Mouse (Mus musculus): ENCODE data around the gene Zfp553. TPM values are rescaled to one million over a fixed set of nuclear protein-coding genes. Genes with fewer than 3 reads are reported as not detected.

Zfp553 gene
- total and polyA plus RNA-seq, 3 experiments: 9.8 to 17.4 (median 15.0) TPM

DNA sequence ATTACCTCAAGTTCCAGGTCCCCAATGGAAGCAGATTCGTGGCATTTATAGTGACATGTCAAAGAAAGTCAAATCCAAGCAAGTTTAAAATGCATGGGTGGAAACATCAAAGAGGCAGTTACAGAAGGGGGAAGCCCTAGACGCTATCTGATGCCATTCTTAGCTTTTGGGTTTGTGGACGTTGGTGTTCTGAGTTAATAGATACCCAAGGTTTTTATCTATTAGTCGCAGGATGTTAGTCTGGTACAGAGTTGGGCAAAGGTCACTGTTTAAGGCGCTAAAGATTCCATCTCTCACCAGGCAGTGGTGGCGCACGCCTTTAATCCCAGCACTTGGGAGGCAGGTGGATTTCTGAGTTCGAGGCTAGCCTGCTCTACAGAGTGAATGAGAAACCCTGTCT lies 49.5 kb upstream of the Zfp553 start:
- dilution Hi-C loops (cut with MboI; ENCODE audit: extremely low pct_ligation_motif_present, extremely low pct_unique_long_range_greater_than_20kb, low sequenced_read_pairs): no loop called here
- H3K4me3 ChIP-seq (replicated peaks in 1 of 3; ENCODE audit: low read depth in 2 of 3, low read length in 2 of 3, poor library complexity in 1 of 3): no peak overlapping the region
- H3K4me2 ChIP-seq (ENCODE audit: insufficient read depth, low read depth, poor library complexity, severe bottlenecking): no peak overlapping the region

DNA sequence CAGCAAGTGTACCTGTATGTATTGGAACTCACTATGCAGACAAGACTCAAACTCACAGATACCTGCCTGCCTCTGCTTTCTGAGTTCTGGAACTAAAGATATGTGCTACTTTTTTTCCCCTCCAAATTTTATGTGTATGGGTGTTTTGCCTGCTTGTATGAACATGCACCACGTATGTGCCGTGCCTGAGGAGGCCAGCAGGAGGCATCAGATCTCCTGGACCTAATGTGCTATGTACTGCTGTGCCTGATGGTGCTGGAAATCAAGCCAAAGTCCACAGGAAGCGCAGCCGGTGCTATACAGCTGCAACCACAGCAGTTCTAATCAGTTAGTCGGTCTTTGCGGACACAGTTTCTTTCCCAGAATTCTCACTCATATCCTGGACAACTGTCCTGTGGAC lies 49.0 kb upstream of the Zfp553 start:
- H3K4me2 ChIP-seq (ENCODE audit: insufficient read depth, low read depth, poor library complexity, severe bottlenecking): no peak overlapping the region

More for the DNA sequence above, 49.5 kb upstream of the Zfp553 start:
- Histone ChIP-seq H3K27ac (ENCODE audit: insufficient read depth, low read depth) (no peak overlapping the region), H3K4me1 (ENCODE audit: control insufficient read depth in 1 of 2, insufficient read depth in 2 of 2) (peaks cover 21 to 62% of the 10 kb centered on the region in 2 experiments), H3K9ac (ENCODE audit: insufficient read depth, low read depth) (no peak overlapping the region), H3K27me3 (replicated peaks) (no peaks in the 10 kb centered on the region), H3K79me2 (replicated peaks; ENCODE audit: control insufficient read depth, extremely low read depth, insufficient read depth, poor library complexity, severe bottlenecking) (no peaks in the 10 kb centered on the region; the same call in 1 of the 2 replicates), H3K9me3 (replicated peaks; ENCODE audit: low read length) (peaks cover 11% of the 10 kb centered on the region), H3K36me3 (replicated peaks in 1 of 2; ENCODE audit: control insufficient read depth in 1 of 2, insufficient read depth in 1 of 2, low read length in 1 of 2) (peaks cover 36 to 81% of the 10 kb centered on the region in 2 experiments)
- no peak for DNase-seq (ENCODE audit: extremely low read depth)
- TF ChIP-seq ELF1 (IDR thresholded peaks at IDR 0.05; ENCODE audit: low read depth, low read length) (no peak), PAX5 (IDR thresholded peaks at IDR 0.05; ENCODE audit: low read length) (no peak), IRF4 (IDR thresholded peaks at IDR 0.05; ENCODE audit: low read depth, low read length) (no peak), UBTF (IDR thresholded peaks at IDR 0.05; ENCODE audit: low read depth, low read length) (no peak), CHD1 (IDR thresholded peaks at IDR 0.05; ENCODE audit: low read depth, low read length) (no peak), MAFK (IDR thresholded peaks at IDR 0.05; ENCODE audit: insufficient replicate concordance, low read length) (no peak), MYC (IDR thresholded peaks at IDR 0.05; ENCODE audit: low read depth, low read length) (no peak), RCOR1 (conservative IDR thresholded peaks at IDR 0.05; ENCODE audit: low read depth, low read length) (no peak), USF2 (conservative IDR thresholded peaks at IDR 0.05; ENCODE audit: low read depth, low read length) (no peak), MXI1 (IDR thresholded peaks at IDR 0.05; ENCODE audit: low read depth, low read length) (no peak), ZC3H11A (IDR thresholded peaks at IDR 0.05; ENCODE audit: low read depth, low read length) (no peak), SIN3A (IDR thresholded peaks at IDR 0.05; ENCODE audit: low read length) (no peak), RAD21 (IDR thresholded peaks at IDR 0.05; ENCODE audit: low read depth, low read length) (no peak), SMC3 (IDR thresholded peaks at IDR 0.05; ENCODE audit: low read depth, low read length) (no peak)
- in situ Hi-C loops (cut with MboI; ENCODE audit: low pct_ligation_motif_present, low pct_unique_long_range_greater_than_20kb, low sequenced_read_pairs): no loop called here

More for the DNA sequence above, 49.0 kb upstream of the Zfp553 start:
- Histone ChIP-seq H3K4me1 (ENCODE audit: control insufficient read depth in 1 of 2, insufficient read depth in 2 of 2) (peaks cover 21 to 65% of the 10 kb centered on the region in 2 experiments), H3K4me3 (replicated peaks in 1 of 3; ENCODE audit: low read depth in 2 of 3, low read length in 2 of 3, poor library complexity in 1 of 3) (no peak overlapping the region), H3K36me3 (replicated peaks in 1 of 2; ENCODE audit: control insufficient read depth in 1 of 2, insufficient read depth in 1 of 2, low read length in 1 of 2) (peaks cover 34 to 79% of the 10 kb centered on the region in 2 experiments), H3K9me3 (replicated peaks; ENCODE audit: low read length) (peaks cover 11% of the 10 kb centered on the region), H3K27me3 (replicated peaks) (no peaks in the 10 kb centered on the region), H3K79me2 (replicated peaks; ENCODE audit: control insufficient read depth, extremely low read depth, insufficient read depth, poor library complexity, severe bottlenecking) (no peaks in the 10 kb centered on the region; the same call in 1 of the 2 replicates), H3K9ac (ENCODE audit: insufficient read depth, low read depth) (no peak overlapping the region), H3K27ac (ENCODE audit: insufficient read depth, low read depth) (no peak overlapping the region)
- DNase-seq (ENCODE audit: extremely low read depth): no peak
- in situ Hi-C loops (cut with MboI; ENCODE audit: low pct_ligation_motif_present, low pct_unique_long_range_greater_than_20kb, low sequenced_read_pairs) (no loop called here), dilution Hi-C loops (cut with MboI; ENCODE audit: extremely low pct_ligation_motif_present, extremely low pct_unique_long_range_greater_than_20kb, low sequenced_read_pairs) (no loop called here)
- TF ChIP-seq ZKSCAN1 (IDR thresholded peaks at IDR 0.05; ENCODE audit: borderline replicate concordance, low read depth, low read length) (no peak), RCOR1 (conservative IDR thresholded peaks at IDR 0.05; ENCODE audit: low read depth, low read length) (no peak), MXI1 (IDR thresholded peaks at IDR 0.05; ENCODE audit: low read depth, low read length) (no peak), USF1 (IDR thresholded peaks at IDR 0.05; ENCODE audit: low read depth, low read length) (no peak), ZNF384 (IDR thresholded peaks at IDR 0.05; ENCODE audit: low read depth, low read length) (no peak), TBP (conservative IDR thresholded peaks at IDR 0.05; ENCODE audit: low read depth, low read length) (no peak), KAT2A (IDR thresholded peaks at IDR 0.05; ENCODE audit: insufficient replicate concordance, low read length) (no peak), RAD21 (IDR thresholded peaks at IDR 0.05; ENCODE audit: low read depth, low read length) (peak; percentile 20), SMC3 (IDR thresholded peaks at IDR 0.05; ENCODE audit: low read depth, low read length) (peak; percentile 50), USF2 (conservative IDR thresholded peaks at IDR 0.05; ENCODE audit: low read depth, low read length) (no peak), NELFE (IDR thresholded peaks at IDR 0.05; ENCODE audit: low read depth, low read length) (no peak), CTCF (conservative IDR thresholded peaks at IDR 0.05 in 1 of 2, IDR thresholded peaks at IDR 0.05 in 1 of 2; ENCODE audit: low read depth in 2 of 2, low read length in 2 of 2) (peak in 1 of 2 experiments; percentile 56; a peak in 2 of 4 replicates), CHD2 (IDR thresholded peaks at IDR 0.05; ENCODE audit: low read length) (no peak), IRF4 (IDR thresholded peaks at IDR 0.05; ENCODE audit: low read depth, low read length) (no peak), POLR2A (IDR thresholded peaks at IDR 0.05; ENCODE audit: low read depth, low read length) (no peak)
